Mouse (Mus musculus) layer of hippocampus, adult 9-11 months (tissue): ENCODE measurements at regions not wholly inside any gene's neighbourhood (a gene's known extent, or its start where the extent isn't known, plus 50 kb on each side); places are given as distances from the start of the nearest gene placed in this dataset.
A peak's percentile ranks its signal among the peaks of the same experiment; 100 is the strongest.

Source experiments
- DNase-seq: peaks from one replicate; pipeline ENCODE4 v3.0.0; 2022

DNA sequence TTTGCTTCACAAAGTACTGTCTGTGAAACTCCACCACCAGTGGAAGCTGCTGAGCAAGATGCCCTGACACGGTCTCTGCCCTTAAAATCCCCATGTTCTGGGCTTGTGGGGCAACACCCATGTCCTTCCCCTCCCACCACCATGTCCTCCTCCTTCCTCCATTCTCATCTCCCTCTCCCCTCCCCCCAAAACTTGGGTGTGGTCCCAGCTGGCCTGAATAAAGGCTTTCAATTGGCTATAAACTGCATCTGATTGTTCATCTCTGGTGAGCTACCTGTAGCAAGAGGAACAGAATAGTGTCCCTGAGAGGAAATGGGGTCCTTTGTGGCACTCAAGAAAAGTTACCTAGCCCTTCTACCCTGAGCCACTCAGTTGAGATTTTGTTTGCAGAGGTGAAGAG is 91.8 kb downstream of the Slc16a9 start:
- no peak for DNase-seq

DNA sequence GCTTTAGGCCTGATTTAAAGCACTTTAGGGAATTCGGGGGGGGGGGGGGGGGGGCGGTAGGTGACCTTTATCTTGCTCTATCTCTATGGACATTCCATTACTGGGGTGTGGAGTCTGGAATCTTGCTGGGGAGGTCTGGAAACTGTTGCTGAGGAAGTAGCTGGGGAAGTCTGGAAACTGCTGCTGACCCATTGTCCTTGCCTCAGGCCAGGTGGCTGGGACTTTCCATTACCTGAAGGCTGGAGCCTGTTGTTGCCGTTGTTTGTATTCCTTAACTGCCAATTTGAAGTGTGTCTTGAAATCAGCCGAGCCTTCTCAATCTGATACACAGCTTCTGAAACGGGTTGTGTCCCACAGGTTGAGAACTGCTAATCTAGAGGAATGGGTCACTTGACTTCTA is 80.9 kb upstream of the Fam13c start:
- no peak for DNase-seq

DNA sequence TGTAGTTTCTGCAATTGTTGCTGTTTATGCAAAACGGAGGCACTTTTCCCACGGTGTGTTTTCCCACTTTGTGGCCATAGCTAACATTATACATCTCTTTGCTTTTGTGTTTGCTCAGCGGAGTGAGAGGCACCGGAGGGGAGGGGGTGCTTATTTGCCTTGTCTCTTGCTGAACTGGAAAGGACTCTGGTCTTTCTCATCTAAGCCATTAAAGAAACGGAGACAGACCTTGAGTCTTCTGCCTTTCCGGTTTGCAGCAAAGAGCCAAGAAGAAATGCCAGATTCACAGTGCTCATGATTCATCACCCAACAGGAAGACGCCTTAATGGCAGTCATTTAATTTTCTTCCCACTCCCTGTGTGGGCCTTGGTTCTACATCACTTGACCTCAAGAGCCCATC is 80.4 kb upstream of the Fam13c start:
- no peak for DNase-seq

DNA sequence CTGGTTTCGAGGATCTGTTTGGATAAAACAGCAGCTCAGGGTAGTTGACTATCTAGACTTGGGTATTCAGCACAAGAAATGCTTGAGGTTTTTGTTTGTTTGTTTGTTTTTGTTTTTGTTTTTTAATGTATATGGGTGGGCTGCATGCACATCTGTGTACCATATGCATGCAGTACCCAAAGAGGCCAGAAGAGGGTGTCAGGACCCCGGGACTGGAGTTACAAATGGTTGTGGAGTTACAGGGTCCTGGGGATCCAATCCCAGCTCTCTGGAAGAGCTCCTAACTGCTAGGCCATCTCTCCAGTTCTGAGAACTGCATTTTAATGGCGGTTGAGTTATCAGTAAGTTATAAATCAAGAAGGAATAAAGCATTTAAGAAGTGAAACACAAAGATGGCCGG is 77.2 kb upstream of the Fam13c start:
- no peak for DNase-seq

DNA sequence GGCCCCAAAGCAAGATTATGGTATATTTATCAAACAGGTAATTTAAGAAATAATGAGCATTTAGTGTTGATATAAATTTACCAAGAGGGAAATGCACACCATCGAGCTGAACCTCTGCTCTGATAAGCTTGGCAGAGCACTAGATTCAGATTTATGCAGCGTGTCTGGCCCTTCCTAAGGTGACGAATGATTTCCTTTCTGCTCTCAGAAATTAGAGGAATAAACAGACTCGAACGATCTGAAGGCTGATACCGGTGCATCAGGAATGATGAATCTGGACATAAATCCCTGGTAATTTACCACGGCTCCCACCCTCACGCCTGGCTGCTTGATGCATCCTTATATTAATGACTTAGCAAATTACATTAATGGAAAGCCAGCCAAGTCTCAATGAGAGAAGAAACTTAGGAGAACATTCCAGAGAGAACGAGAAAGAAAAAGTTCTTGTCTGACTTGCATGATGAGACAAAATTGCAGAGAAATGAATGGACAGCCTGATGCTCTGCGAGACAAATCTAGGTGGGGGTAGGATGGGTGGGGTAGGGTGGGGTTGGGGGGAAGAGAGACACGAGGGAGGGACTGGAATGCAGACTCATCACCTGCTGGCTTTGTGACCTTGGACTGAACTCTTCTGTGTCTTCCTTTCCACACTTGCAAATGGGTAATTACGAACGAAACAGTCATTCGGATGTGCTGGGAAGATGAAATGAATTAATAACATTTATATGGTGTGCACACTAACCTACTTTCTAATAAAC is 75.9 kb upstream of the Fam13c start:
- DNase-seq, result no peak

DNA sequence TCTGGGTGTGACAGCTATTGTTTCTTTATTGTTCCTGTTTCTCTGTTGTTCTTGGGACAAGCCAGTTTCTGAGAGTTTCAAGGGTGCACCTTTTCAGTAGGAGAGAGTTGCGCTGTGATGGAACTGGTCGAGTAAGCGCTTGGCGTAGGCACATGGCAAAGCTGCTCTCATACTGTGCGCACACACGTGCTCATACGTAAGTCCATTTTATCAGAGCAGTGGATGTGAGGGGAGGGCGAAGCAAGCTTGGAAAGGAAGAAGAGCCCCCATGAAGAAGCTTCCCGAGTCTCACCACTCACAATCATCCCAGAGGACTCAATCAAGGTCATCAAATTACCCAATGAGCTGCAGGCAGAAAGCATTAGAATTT is 75.3 kb upstream of the Fam13c start:
- DNase-seq, result no peak

DNA sequence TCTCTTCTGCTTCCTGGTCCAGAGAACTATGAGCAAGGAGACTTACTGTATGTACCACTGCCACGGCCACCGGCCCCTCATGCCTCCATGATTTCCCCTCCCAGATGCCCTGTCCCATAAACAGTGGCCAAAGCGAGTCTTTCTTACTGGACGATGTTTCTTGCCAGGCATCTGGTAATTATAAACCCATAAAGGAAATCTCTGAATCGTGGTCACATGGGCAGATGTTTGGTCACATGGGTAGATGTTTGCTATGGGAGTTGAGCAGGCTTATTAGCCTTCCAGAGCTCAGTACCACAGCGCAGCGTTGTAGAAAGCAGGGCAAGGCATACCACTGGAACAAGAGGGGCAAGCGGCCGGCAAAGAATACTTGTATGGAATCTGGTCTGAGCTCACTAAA is 74.8 kb upstream of the Fam13c start:
- no peak for DNase-seq

DNA sequence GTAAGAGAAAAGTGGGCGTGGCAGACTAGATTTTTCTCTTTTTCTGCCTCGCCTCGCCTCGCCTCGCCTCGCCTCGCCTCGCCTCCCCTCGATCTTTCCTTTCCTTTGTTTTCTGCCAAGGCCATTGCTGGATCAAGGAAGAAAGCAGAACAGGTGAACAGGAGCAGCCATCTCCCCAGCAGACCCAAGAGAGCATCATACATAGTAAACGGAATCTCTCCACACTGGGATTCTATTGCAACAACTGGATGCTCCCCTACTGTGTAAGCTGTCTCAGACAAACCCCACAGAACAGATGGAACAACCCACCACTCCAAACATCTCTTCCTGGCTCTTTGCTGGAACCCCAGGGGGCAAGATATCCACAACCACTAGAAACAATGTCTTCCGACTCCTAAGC is 72.4 kb upstream of the Fam13c start:
- DNase-seq, result no peak

DNA sequence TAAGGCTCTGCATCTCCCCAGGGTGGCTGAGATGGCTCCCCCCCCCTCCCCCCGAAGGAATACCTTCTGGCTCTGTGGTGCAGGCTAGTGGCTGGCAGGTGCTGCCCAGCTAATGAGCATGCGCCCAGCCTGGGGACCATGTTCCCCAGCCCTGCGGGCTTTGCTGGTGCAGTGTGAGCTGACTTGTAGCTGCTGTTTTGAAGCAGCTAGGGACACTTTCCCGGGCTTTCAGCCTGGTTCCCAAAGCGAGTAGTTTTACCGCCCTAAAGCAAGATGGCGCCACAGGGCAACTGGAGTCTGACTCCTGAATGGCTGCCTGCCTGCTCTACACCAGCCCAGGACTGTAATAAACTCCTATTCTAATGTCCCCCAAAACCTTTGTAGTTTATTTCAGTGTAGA is 71.6 kb upstream of the Fam13c start:
- DNase-seq, result peak; percentile 53

DNA sequence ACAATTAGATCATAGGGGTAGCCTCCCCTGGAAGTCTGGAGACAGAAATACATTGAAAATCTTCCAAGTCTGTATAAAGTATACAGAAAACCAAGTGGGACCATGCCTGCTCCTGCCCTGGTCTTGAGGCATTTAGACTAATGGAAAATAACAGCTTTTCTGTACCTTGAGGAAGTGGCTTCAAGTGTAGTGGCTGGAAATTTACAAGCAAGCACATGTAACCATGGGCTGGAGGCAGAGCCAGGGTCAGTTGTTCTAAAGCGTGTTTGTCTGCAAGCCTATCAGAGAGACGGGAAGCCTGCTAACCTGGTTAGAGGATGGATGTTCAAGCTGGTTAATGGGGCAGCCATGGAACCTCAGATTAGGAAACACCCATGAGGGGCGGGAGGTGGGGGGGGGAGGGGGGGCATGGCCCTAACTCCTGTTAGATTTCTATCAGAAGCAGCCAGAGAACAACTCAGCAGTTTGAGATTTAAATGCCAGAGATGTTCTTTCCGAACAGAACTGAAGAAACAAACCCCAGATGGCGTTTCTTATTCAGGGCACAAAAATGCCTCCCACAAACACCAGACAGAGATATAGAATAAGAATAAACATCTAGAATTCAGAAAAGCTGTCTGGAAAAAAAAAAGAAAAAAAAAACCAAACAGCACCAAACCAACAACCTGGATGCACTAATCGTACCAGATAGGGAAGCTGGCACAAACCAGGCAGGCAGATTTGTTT is 67.7 kb upstream of the Fam13c start:
- peak; percentile 54 for DNase-seq

DNA sequence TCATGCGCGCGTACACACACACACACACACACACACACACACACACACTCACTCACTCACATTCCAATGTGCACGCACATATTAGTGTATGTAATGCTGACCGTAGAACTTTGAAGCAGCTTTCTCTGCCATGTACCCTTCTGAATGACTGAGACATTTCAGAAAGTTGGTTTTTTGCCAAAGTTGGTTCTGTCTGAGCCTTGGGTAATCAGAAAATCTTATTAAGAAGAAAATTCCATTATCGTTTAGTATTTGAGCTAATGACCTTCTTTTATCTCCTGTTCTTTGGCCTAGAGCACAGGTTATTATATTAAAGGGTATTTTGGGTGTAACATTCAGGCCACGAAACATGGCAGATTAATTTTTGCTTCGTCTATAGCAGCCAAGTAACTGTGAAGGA is 67.1 kb upstream of the Fam13c start:
- no peak for DNase-seq

DNA sequence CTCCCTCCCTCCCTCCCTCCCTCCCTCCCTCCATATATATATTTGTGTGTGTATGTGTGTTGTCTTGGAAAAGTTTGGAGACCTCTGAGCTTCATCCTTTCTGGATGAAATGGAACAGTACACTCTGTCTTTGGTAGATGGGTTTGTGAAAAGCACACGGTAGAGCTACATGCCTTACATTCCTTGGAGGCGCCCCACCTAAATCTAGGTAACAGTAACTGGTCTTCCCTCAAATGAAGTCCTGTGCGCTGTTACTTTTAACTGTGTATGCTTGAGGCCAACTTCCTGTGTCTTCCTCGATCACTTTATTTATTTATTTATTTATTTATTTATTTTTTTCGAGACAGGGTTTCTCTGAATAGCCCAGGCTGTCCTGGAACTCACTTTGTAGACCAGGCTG is 66.4 kb upstream of the Fam13c start:
- DNase-seq, result no peak

DNA sequence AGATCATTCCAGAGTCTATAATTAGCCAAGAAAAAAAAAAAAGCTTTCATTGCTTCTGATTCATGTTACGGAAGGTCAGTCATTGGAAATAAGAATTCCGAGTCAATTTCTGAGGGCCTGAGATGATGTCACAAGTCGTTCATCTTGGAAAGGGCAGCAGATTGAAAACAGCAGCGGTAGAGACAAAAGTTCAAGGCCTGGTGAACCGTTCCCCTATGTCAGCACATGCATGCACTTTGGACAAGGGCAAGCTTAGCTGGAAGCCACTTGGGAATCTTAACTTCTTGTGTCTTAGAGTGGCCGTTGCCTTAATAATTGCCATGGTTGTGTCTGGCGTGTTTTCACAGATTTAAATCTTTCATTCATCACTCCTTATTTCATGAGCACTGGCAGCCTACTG is 65.6 kb upstream of the Fam13c start:
- DNase-seq, result no peak

DNA sequence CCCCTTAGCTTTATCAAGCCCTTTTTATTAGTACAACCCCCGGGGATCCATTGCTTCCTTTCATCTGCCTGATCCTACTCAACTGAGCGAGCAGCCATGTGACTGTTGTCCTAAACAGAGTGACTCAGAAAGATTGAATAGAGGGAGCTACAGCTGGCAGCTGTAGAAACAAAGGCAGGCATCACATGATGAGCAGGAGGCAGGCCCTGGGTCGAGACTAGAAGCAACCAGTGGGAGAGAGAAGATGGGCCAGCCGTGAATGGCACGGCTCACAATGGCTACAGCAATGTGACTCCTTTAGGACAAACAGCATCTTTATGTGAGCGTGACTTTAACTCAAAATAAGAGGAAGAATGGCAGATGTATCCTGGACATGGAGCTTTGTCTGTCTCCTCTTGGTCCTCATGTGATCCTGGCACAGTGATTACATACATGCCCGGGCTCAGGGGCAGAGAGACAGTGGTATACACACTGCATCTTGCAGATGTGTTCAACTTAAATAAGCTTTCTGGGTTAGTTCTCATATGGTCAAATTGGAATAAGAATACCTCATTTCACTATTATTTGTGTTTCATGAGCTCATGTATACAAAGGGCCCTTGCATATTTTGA is 60.1 kb upstream of the Fam13c start:
- peak; percentile 87 for DNase-seq

DNA sequence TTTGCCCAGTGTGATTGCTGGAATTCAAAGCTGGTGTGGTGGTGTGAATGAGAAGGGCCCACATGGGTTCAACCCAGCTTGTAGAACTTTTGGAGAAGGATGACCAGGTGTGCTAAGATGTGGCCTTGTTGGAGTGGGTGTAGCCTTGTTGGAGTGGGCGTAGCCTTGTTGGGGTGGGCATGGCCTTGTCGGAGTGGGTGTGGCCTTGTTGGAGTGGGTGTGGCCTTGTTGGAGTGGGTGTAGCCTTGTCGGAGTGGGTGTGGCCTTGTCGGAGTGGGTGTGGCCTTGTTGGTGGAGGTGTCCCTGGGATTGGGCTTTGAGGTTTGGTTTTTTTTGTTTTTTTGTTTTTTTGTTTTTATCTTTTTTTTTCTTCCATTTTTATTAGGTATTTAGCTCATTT is 55.6 kb upstream of the Fam13c start:
- no peak for DNase-seq

DNA sequence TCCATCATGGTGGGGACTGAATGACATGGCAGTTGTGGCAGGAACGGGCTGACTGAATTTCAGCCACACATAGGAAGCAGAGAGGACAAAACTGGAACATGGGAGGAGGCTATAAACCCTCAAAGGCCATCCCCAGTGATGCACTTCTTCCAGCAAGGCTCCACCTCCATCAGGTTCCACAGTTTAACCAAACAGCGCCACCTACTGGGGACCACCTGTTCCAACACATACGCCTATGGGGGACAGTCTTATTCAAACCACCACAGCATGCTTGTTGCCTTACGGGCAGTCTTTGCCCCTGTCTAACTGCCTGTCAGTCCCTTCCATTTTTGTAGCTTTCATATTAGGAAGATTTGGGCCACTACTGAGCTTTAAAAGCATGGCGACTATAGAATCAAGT is 52.6 kb upstream of the Fam13c start:
- DNase-seq, result no peak
